Mouse (Mus musculus): Measurements from ENCODE around the gene Epn3.

Epn3 gene

GRCm38 (mm10) chr11:94499661-94500152 is at the start of gene Epn3:
Gene Epn3, minus strand, starts transcription at chr11:94499974.
- DNase-seq (ENCODE audit: extremely low read depth, low read depth), result no peak

GRCm38 (mm10) chr11:94548888-94549690 is 49.3 kb upstream of the Epn3 start, which contains the start of gene Rsad1:
Gene Rsad1, minus strand, starts transcription at chr11:94549255.
- peak; percentile 77 for DNase-seq (ENCODE audit: extremely low read depth, low read depth)

- no peak for DNase-seq (ENCODE audit: extremely low read depth, low read depth)
These were observed 48.4 kb upstream of the Epn3 start for GRCm38 (mm10) chr11:94548041-94548784.

GRCm38 (mm10) chr11:94547271-94547670 is 47.5 kb upstream of the Epn3 start:
- no peak for DNase-seq (ENCODE audit: extremely low read depth, low read depth)

GRCm38 (mm10) chr11:94546381-94546780 is 46.6 kb upstream of the Epn3 start:
- DNase-seq (ENCODE audit: extremely low read depth, low read depth), result no peak

- DNase-seq (ENCODE audit: extremely low read depth, low read depth), result no peak
These were observed 44.6 kb upstream of the Epn3 start for GRCm38 (mm10) chr11:94544422-94544821.

GRCm38 (mm10) chr11:94543932-94544331 is 44.2 kb upstream of the Epn3 start:
- no peak for DNase-seq (ENCODE audit: extremely low read depth, low read depth)

- DNase-seq (ENCODE audit: extremely low read depth, low read depth), result no peak
These were observed 43.6 kb upstream of the Epn3 start for GRCm38 (mm10) chr11:94543344-94543743.

- DNase-seq (ENCODE audit: extremely low read depth, low read depth), result no peak
These were observed 42.6 kb upstream of the Epn3 start for GRCm38 (mm10) chr11:94542400-94542799.

- no peak for DNase-seq (ENCODE audit: extremely low read depth, low read depth)
These were observed 40.0 kb upstream of the Epn3 start for GRCm38 (mm10) chr11:94539761-94540160.

- DNase-seq (ENCODE audit: extremely low read depth, low read depth), result no peak
These were observed 39.0 kb upstream of the Epn3 start for GRCm38 (mm10) chr11:94538733-94539292.

GRCm38 (mm10) chr11:94533171-94533570 is 33.4 kb upstream of the Epn3 start:
- no peak for DNase-seq (ENCODE audit: extremely low read depth, low read depth)

GRCm38 (mm10) chr11:94528879-94529278 is 29.1 kb upstream of the Epn3 start:
- DNase-seq (ENCODE audit: extremely low read depth, low read depth), result no peak

- DNase-seq (ENCODE audit: extremely low read depth, low read depth), result no peak
These were observed 26.6 kb upstream of the Epn3 start for GRCm38 (mm10) chr11:94526171-94526879.

- DNase-seq (ENCODE audit: extremely low read depth, low read depth), result no peak
These were observed 21.6 kb upstream of the Epn3 start, which contains the start of gene Mycbpap for GRCm38 (mm10) chr11:94521219-94521843. Gene Mycbpap, minus strand, starts transcription at chr11:94521742.

- no peak for DNase-seq (ENCODE audit: extremely low read depth, low read depth)
These were observed 13.7 kb upstream of the Epn3 start for GRCm38 (mm10) chr11:94513452-94513851.

GRCm38 (mm10) chr11:94508976-94509375 is 9.2 kb upstream of the Epn3 start:
- no peak for DNase-seq (ENCODE audit: extremely low read depth, low read depth)

- DNase-seq (ENCODE audit: extremely low read depth, low read depth), result no peak
These were observed 1.7 kb upstream of the Epn3 start for GRCm38 (mm10) chr11:94501482-94501881.

- no peak for DNase-seq (ENCODE audit: extremely low read depth, low read depth)
These were observed 588 bp upstream of the Epn3 start for GRCm38 (mm10) chr11:94500362-94500761.

GRCm38 (mm10) chr11:94499035-94499434 is 739 bp downstream of the Epn3 start:
- no peak for DNase-seq (ENCODE audit: extremely low read depth, low read depth)

Data from MEL-GATA-1-ER (cell line).